Mouse (Mus musculus) embryonic stem cell, embryonic (primary cell): Measurements from ENCODE around the gene Fam92b.

ENCODE experiments used
- CTCF ChIA-PET, 4 experiments: fragments of 300-600 bp in 2 of 4; fragments of 350-600 bp in 2 of 4; sonication (Branson Sonifier 250); formaldehyde crosslinking; loops; one replicate each; lab custom pipeline; 2022; ENCODE audit warnings: inconsistent platforms in 2 of 4; lab: Charles Lee
- POLR2A ChIA-PET, 4 experiments: fragments of 300-600 bp in 2 of 4; fragments of 350-600 bp in 2 of 4; sonication (Branson Sonifier 250); formaldehyde crosslinking; loops; one replicate each; lab custom pipeline; 2022; ENCODE audit warnings: antibody characterized with exemption in 4 of 4, inconsistent platforms in 1 of 4; lab: Charles Lee

The Fam92b gene

DNA sequence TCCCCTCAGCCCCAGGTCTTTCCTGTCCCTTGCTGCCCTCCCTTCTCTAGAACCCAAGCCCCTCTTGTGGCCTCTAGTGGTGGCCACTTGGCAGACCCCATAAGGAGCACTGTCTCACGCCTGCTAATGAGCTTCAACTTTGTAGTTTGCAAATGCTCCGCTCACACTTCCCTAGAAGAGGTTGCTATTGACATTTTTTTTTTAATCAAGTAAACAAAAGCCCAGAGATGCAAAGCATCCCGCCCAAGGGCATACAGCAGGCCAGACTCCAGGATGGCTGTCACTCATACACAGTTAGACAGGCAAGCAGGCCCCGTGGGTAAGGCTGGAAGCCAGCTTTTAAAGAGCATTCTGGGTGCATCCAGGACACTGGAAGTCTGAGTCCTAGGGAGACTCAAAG is 661 bp downstream of the Fam92b start:
- POLR2A ChIA-PET: interaction anchor here in 3 of 4 experiments (0.5 to 1.6 kb wide), 9 partner anchors 13 to 673 kb away, joined by 3 to 9 read pairs (median 4); partner anchors contain the start of gene Gins2 (in 1 of the 3)
- CTCF ChIA-PET: interaction anchor here (0.5 to 3.5 kb wide), 20 partner anchors 12 to 390 kb away, joined by 3 to 72 read pairs (median 6); no protein-coding TSS in a partner anchor

- ChIA-PET POLR2A (interaction anchor here in 1 of 4 experiments (0.7 kb wide), 1 partner anchor 51 kb away, joined by 3 read pairs; no protein-coding TSS in a partner anchor), CTCF (interaction anchor here in 1 of 4 experiments (0.6 to 1.2 kb wide), 3 partner anchors 126 to 1316 kb away, joined by 3 to 7 read pairs (median 3); no protein-coding TSS in a partner anchor)
Observed at GRCm38 (mm10) chr8:120174606-120175005, 2.7 kb downstream of the Fam92b start.

- ChIA-PET POLR2A (interaction anchor here in 2 of 4 experiments (1.0 to 1.7 kb wide), 2 partner anchors 9 to 10 kb away, joined by 3 to 4 read pairs; no protein-coding TSS in a partner anchor), CTCF (interaction anchor here in 1 of 4 experiments (1.1 to 1.4 kb wide), 2 partner anchors 9 to 53 kb away, joined by 3 to 4 read pairs; no protein-coding TSS in a partner anchor)
Observed at GRCm38 (mm10) chr8:120173195-120173594, 4.1 kb downstream of the Fam92b start.

DNA sequence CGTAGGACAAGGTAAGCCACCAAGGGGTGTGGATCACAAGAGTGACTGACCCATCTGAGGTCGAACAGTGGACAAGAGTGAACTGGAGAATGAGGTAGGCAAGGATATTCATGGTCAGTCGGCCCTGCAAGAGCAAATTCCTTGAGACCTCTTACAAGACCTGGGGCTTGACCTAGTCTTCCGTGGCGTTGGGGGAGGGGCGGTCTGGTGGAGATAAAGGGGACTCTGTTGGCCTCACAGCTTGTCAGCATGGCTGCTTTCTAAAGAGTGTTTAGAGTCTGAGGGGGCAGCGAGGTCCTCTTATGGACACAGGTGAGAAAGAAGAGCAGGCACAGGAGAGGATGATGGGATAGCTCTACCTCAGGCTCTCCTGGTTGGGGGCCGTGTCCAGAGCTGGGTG is 8.1 kb downstream of the Fam92b start:
- POLR2A ChIA-PET: interaction anchor here in 1 of 4 experiments (0.7 kb wide), 1 partner anchor 230 kb away, joined by 3 read pairs; no protein-coding TSS in a partner anchor
- CTCF ChIA-PET: interaction anchor here in 2 of 4 experiments (1.9 to 2.0 kb wide), 2 partner anchors 10 kb away, joined by 7 to 9 read pairs; no protein-coding TSS in a partner anchor

DNA sequence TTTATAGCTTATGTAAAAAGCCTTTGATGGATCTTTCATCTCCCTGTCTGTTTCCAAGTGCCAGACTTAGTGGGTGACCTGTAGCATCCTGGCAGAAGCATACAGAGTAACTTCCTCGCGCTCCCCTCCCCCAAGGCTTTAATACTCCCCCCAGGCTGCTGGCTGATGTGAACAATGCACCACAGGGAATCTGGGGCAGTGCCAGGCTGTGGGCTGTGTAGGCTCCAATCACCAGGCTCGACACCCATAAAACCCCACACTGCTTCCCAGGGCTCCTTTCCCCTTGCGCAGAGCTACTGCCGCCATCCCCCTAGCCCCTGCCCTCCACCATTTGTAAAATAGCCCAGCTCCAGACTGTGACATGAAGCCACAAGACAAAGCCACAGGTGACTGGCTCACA is 9.4 kb downstream of the Fam92b start:
- CTCF ChIA-PET: interaction anchor here (0.7 to 2.0 kb wide), 4 partner anchors 11 to 424 kb away, joined by 3 to 9 read pairs (median 4); no protein-coding TSS in a partner anchor

GRCm38 (mm10) chr8:120167136-120167535 is 10.1 kb downstream of the Fam92b start:
- ChIA-PET POLR2A (interaction anchor here in 1 of 4 experiments (1.4 kb wide), 1 partner anchor 9 kb away, joined by 4 read pairs; no protein-coding TSS in a partner anchor), CTCF (interaction anchor here in 1 of 4 experiments (1.1 kb wide), 1 partner anchor 12 kb away, joined by 3 read pairs; no protein-coding TSS in a partner anchor)

More for the DNA sequence above, 9.4 kb downstream of the Fam92b start:
- POLR2A ChIA-PET: interaction anchor here in 1 of 4 experiments (1.4 kb wide), 1 partner anchor 8 kb away, joined by 4 read pairs; no protein-coding TSS in a partner anchor

- CTCF ChIA-PET: interaction anchor here (0.6 to 2.9 kb wide), 13 partner anchors 9 to 487 kb away, joined by 3 to 19 read pairs (median 4); partner anchors contain the start of gene Fam92b (in 1 of the 4)
- POLR2A ChIA-PET: interaction anchor here in 2 of 4 experiments (0.6 to 2.9 kb wide), 9 partner anchors 9 to 665 kb away, joined by 3 to 9 read pairs (median 4); partner anchors contain the start of genes Fam92b (in 2 of the 2) and 6430548M08Rik (in 1 of the 2)
Observed at GRCm38 (mm10) chr8:120164026-120164425, 13.2 kb downstream of the Fam92b start.

- ChIA-PET CTCF (interaction anchor here (0.7 to 2.9 kb wide), 12 partner anchors 9 to 665 kb away, joined by 3 to 18 read pairs (median 4); partner anchors contain the start of gene Fam92b (in 1 of the 4)), POLR2A (interaction anchor here in 2 of 4 experiments (0.6 to 2.9 kb wide), 8 partner anchors 8 to 365 kb away, joined by 3 to 9 read pairs (median 4); partner anchors contain the start of genes 6430548M08Rik (in 1 of the 2) and Fam92b (in 1 of the 2))
Observed at GRCm38 (mm10) chr8:120163376-120163775, 13.9 kb downstream of the Fam92b start.

GRCm38 (mm10) chr8:120162404-120162752 is 14.9 kb downstream of the Fam92b start:
- CTCF ChIA-PET: interaction anchor here (0.5 to 2.9 kb wide), 7 partner anchors 15 to 666 kb away, joined by 3 to 18 read pairs (median 5); partner anchors contain the start of gene Fam92b (in 1 of the 4)

GRCm38 (mm10) chr8:120161658-120162403 is 15.4 kb downstream of the Fam92b start:
- CTCF ChIA-PET: interaction anchor here (0.6 to 1.8 kb wide), 5 partner anchors 15 to 139 kb away, joined by 3 to 8 read pairs (median 4); partner anchors contain the start of gene Fam92b (in 1 of the 4)
- POLR2A ChIA-PET: interaction anchor here in 2 of 4 experiments (1.3 to 1.7 kb wide), 2 partner anchors 10 to 11 kb away, joined by 3 to 4 read pairs; no protein-coding TSS in a partner anchor

More at GRCm38 (mm10) chr8:120162404-120162752, 14.9 kb downstream of the Fam92b start:
- POLR2A ChIA-PET: interaction anchor here in 2 of 4 experiments (0.9 to 2.9 kb wide), 5 partner anchors 9 to 15 kb away, joined by 3 to 9 read pairs (median 4); partner anchors contain the start of gene Fam92b (in 1 of the 2)

GRCm38 (mm10) chr8:120160366-120160765 is 16.9 kb downstream of the Fam92b start:
- ChIA-PET CTCF (no interaction called here), POLR2A (no interaction called here)

DNA sequence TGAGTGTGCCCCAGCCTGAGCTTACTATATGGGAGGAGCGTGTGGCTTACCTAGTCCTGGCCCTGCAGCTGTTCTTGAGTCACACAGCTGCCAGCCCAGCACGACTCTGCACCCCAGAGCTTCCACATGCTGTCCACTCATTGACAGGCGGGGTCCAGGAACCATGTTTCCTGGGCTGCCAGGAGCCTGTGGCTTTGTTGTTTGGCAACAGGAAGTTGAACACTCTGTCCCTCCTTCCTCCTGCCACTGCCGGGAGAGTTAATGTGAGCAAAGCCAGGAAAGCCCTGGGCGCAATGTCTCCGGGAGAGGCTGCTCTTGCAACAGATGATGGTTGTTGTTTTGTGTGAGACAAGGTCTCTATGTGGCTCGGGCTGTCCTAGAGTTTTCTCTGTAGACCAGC is 24.6 kb downstream of the Fam92b start:
- POLR2A ChIA-PET: interaction anchor here in 3 of 4 experiments (0.6 to 1.2 kb wide), 7 partner anchors 10 to 380 kb away, joined by 3 to 6 read pairs (median 3); no protein-coding TSS in a partner anchor
- CTCF ChIA-PET: interaction anchor here in 3 of 4 experiments (0.6 to 2.0 kb wide), 5 partner anchors 25 to 655 kb away, joined by 3 to 5 read pairs (median 4); partner anchors contain the start of gene Fam92b (in 1 of the 3)

- ChIA-PET POLR2A (no interaction called here), CTCF (interaction anchor here in 3 of 4 experiments (0.5 to 1.5 kb wide), 4 partner anchors 27 to 184 kb away, joined by 3 to 4 read pairs (median 3); no protein-coding TSS in a partner anchor)
Observed at GRCm38 (mm10) chr8:120151151-120151550, 26.1 kb downstream of the Fam92b start.

DNA sequence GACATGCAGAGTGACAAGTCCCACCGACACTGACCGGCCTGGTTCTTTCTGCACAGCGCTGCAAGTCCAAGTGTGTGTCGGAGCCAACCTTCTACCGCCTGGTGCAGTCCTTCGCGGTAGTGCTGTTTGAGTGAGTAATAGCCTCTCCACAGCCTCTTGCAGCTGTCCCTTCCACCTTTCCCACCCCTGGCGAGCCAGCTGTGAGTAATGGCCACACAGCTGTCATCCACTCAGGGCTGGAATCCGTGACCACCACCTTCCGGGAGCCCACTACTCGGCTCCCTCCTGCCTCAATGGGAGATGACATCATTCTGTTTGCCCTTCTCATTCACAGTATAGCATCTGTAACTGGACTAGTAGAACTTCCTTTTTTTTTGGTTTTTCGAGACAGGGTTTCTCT is 27.2 kb downstream of the Fam92b start:
- POLR2A ChIA-PET: interaction anchor here in 1 of 4 experiments (0.5 kb wide), 1 partner anchor 250 kb away, joined by 3 read pairs; no protein-coding TSS in a partner anchor
- CTCF ChIA-PET: no interaction called here

DNA sequence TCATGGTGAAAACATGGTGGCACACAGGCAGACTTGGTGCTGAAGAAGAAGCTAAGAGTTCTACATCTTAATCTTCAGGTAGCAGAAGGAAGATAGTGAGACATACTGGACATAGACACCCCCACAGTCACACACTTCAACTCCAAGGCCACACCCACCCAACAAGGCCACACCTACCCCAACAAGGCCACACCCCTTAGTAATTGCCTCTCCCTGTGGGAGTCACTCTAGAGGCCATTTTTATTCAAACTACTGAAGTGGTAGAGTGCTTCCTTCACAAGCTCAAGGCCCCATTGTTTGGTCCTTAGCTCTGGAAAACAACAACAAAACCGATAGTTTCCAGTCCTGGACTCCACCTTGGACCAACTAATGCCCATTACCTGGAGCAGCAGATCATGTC is 31.2 kb downstream of the Fam92b start:
- POLR2A ChIA-PET: interaction anchor here in 1 of 4 experiments (0.6 kb wide), 1 partner anchor 80 kb away, joined by 3 read pairs; no protein-coding TSS in a partner anchor
- CTCF ChIA-PET: interaction anchor here in 2 of 4 experiments (0.6 to 1.0 kb wide), 4 partner anchors 26 to 497 kb away, joined by 3 to 6 read pairs (median 3); no protein-coding TSS in a partner anchor

DNA sequence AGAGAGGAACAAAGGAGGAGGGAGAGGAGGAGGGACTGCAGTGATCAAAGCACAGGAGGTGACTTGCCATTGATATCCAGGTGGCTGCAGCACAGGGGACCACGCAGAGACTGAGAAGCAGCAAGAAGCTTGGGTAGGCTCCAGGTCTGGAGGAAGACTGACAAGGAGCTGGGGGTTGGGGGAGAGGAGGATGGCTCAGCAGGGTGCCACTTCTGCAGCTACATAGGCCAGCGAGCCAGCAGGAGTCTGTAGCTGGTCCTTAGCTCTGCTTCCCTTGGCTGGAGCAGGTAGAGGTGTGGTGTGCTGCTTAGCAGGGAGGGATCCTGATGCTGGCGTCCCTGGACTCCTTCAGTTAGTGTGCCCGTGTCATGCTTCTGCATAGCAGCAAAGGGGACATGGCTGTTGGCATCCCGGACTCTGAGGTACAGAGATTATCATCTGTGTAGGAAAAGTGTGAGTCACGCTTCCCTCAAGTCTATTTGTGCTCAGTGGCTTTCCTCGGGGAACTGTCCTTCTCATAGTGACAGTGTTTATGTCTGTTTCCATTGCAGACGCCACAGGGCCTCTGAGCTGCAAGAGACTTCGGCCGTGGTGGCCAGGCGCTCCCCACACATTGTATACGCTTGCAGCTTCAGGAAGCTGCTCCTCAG is 32.5 kb downstream of the Fam92b start:
- ChIA-PET CTCF (interaction anchor here in 2 of 4 experiments (0.5 to 1.0 kb wide), 3 partner anchors 157 to 599 kb away, joined by 3 to 12 read pairs (median 6); no protein-coding TSS in a partner anchor), POLR2A (no interaction called here)
